Mouse (Mus musculus) B cell, adult 67 days (primary cell): ENCODE measurements around the gene Gm6034. TPM values are rescaled to one million over a fixed set of nuclear protein-coding genes. Genes with fewer than 3 reads are reported as not detected.

Experiments
- total RNA-seq, 2 experiments: library from RNA; stranded (reverse); gene quantifications; 4 replicates each; pipeline ENCODE4 v1.2.4; 2023

Gm6034 gene
- total RNA-seq: under 1 TPM; 0.47 to 0.78 TPM

GRCm38 (mm10) chr17:36042610-36043169, at the start of gene Gm6034, which contains the start of gene H2-T22:
Gm6034 (plus strand) TSS chr17:36042961.
H2-T22 (minus strand) TSS chr17:36042747.

GRCm38 (mm10) chr17:36020191-36021073, 22.3 kb upstream of the Gm6034 start, which contains the start of gene H2-T24:
H2-T24 (minus strand) TSS chr17:36020560.

GRCm38 (mm10) chr17:36032351-36032875, 10.3 kb upstream of the Gm6034 start, which contains the start of gene H2-T23:
H2-T23 (minus strand) TSS chr17:36032855.

GRCm38 (mm10) chr17:36058362-36058761, 15.6 kb downstream of the Gm6034 start, which contains the start of gene Gm11127:
Gm11127 (minus strand) TSS chr17:36058371.

Other genes starting within 250 kb of the Gm6034 start
- gene Ier3, start 221.3 kb upstream of the Gm6034 start, total RNA-seq: not detected
- gene Flot1, start 219.7 kb upstream of the Gm6034 start, total RNA-seq: 10 to 100 TPM; 19.9 to 23.4 TPM
- gene Tubb5, start 204.7 kb upstream of the Gm6034 start, total RNA-seq: 100 to 1,000 TPM; 257 to 280 TPM
- gene Mdc1, start 201.4 kb upstream of the Gm6034 start, total RNA-seq: 10 to 100 TPM; 83.9 to 84.1 TPM
- gene Nrm, start 181.6 kb upstream of the Gm6034 start, total RNA-seq: 100 to 1,000 TPM in 1 of 2 experiments, 10 to 100 TPM in 1; 99.6 to 102 TPM
- 100 to 1,000 TPM; 217 to 237 TPM for gene Ppp1r18, start 177.4 kb upstream of the Gm6034 start, total RNA-seq
- gene Dhx16, start 163.1 kb upstream of the Gm6034 start, total RNA-seq: 100 to 1,000 TPM; 127 to 137 TPM
- 10 to 100 TPM; 28.5 to 31.3 TPM for gene 2310061I04Rik, start 145.5 kb upstream of the Gm6034 start, total RNA-seq
- gene Atat1, start 132.9 kb upstream of the Gm6034 start, total RNA-seq: 10 to 100 TPM; 20.6 to 26.6 TPM
- gene Mrps18b, start 126.6 kb upstream of the Gm6034 start, total RNA-seq: 10 to 100 TPM; 62.1 to 71.1 TPM
- 100 to 1,000 TPM; 193 to 197 TPM for gene Ppp1r10, start 126.5 kb upstream of the Gm6034 start, total RNA-seq
- gene Abcf1, start 73.2 kb upstream of the Gm6034 start, total RNA-seq: 100 to 1,000 TPM; 117 to 132 TPM
- gene Gnl1, start 63.1 kb upstream of the Gm6034 start, total RNA-seq: 10 to 100 TPM; 74.8 to 75.1 TPM
- gene Prr3, start 62.7 kb upstream of the Gm6034 start, total RNA-seq: 10 to 100 TPM; 73.2 to 83.1 TPM
- 10 to 100 TPM; 51.7 to 61.2 TPM for gene H2-T24, start 22.4 kb upstream of the Gm6034 start, total RNA-seq
- 100 to 1,000 TPM; 329 to 359 TPM for gene H2-T23, start 10.1 kb upstream of the Gm6034 start, total RNA-seq
- 10 to 100 TPM; 85.3 to 96.3 TPM for gene H2-T22, start 214 bp upstream of the Gm6034 start, total RNA-seq
- gene Gm11127, start 15.4 kb downstream of the Gm6034 start, total RNA-seq: 10 to 100 TPM; 60.8 to 61.3 TPM
- 1 to 10 TPM; 1.2 to 1.9 TPM for gene Gm19684, start 78.7 kb downstream of the Gm6034 start, total RNA-seq
- gene Gm7030, start 86.5 kb downstream of the Gm6034 start, total RNA-seq: 10 to 100 TPM; 11.2 to 17.6 TPM
- gene Gm8909, start 125.6 kb downstream of the Gm6034 start, total RNA-seq: under 1 TPM in 1 of 2 experiments, not detected in 1; 0.93 TPM
- 1 to 10 TPM in 1 of 2 experiments, not detected in 1; 1.1 TPM for gene H2-T3, start 147.3 kb downstream of the Gm6034 start, total RNA-seq
- gene Rpp21, start 215.1 kb downstream of the Gm6034 start, total RNA-seq: 10 to 100 TPM; 61.6 to 61.8 TPM
- gene Trim39, start 229.3 kb downstream of the Gm6034 start, total RNA-seq: 10 to 100 TPM; 79.8 to 81.2 TPM
- gene H2-M10.2, start 243.5 kb downstream of the Gm6034 start, total RNA-seq: not detected